Mouse (Mus musculus) heart, postnatal 25 days (tissue): Measurements from ENCODE around the gene Gcgr. TPM values are rescaled to one million over a fixed set of nuclear protein-coding genes. Genes with fewer than 3 reads are reported as not detected.
A peak's percentile ranks its signal among the peaks of the same experiment; 100 is the strongest.
"Not testable (repeated sequence)": the region's sequence is repeated elsewhere in the genome, so short reads cannot be mapped to it uniquely, and the experiment has no call there.

ENCODE experiments used
- DNase-seq: peaks from one replicate; pipeline ENCODE4 v3.0.0; 2022; ENCODE audit warnings: low spot score
- intact Hi-C: fragments of 180-260 bp; cut with DNase I; formaldehyde crosslinking; loops from one replicate; pipeline ENCODE4 v1.15.1; 2025
- total RNA-seq, 2 experiments: library from RNA; stranded (reverse); gene quantifications; 2 replicates each; pipeline ENCODE4 v1.2.3; 2021

Gene Gcgr
- total RNA-seq, 2 experiments from 2014 or later: 1.3 to 1.5 TPM

- DNase-seq, intact Hi-C loops: not testable (repeated sequence)
Measured at GRCm38 (mm10) chr11:120558843-120559242, 28.3 kb downstream of the Gcgr start.

DNA sequence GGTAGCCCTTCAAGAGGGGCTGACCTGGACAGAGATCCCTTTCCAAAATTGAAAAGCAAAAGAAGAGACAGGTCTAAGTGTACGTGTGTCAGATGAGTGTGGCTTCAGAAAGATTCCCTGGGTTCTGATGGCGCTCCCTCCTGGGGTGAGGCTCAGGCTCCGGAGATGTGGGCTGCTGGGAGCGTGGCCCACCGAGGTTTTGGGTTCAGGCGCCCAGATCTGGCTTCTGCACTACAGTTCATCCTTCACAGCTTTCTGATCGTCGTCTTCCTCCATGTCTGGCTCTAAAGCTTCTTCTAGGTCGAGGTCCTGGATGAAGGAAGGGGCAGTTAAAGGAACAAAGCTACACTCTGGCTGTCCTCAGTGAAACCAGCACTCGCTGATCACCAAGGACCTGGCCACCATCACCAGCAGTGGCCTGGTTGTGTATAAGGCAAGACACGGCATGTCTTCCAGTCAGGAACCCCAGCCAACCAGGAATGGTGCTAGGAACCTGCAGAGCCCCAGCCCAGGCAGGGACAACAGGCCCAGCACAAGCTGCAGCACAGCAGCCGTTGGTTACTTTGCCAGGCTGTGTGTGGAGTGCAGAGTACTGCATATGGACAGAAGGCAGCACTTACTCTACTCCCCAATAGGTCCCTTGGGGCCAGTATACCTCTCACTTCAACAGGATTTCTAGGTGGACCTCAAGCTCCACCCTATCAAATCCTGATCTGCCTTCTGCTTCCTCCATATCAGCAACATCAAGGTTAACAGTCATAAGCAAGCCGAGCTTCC, 30.6 kb downstream of the Gcgr start:
- intact Hi-C loops: no loop called here
- no peak for DNase-seq

DNA sequence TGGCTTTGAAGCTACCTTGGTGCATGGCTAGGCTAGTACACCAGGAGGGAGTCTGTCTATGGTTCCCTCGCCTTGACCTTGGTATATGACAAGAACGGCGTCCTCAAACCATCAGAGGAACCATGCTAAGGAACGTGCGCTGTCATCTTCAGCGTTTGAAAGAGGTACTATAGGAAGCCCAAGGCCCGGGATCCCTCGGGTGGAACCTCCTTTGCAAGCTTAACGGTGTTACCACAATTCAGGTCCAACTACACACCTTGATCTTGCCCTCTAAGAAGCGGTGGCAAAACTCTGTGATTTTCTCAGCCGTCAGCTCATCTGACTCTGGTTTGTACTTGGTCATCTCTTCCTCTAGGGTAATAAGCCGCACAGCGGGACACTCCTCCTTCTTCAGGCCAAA, 32.5 kb downstream of the Gcgr start:
- DNase-seq: no peak
- intact Hi-C loops: no loop called here

DNA sequence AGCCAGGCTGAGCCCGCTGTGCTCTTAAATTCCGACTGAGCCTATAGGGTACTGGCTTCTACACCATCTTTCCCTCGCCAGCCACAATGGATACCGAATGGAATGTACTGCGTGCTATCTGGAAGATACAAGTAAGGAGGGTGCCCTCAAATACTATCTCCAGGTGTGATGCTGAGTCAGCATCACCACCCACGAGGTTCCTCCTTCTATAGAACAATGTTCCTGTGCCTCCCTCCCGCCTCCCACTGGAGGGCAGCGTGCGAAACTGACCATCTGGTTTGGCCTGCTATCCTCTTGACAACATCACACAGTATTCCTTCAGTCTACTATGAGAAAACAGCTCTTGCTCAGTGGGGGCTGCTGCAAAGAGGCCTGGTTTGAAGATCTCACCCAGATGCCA, 34.6 kb downstream of the Gcgr start:
- intact Hi-C loops: no loop called here

DNA sequence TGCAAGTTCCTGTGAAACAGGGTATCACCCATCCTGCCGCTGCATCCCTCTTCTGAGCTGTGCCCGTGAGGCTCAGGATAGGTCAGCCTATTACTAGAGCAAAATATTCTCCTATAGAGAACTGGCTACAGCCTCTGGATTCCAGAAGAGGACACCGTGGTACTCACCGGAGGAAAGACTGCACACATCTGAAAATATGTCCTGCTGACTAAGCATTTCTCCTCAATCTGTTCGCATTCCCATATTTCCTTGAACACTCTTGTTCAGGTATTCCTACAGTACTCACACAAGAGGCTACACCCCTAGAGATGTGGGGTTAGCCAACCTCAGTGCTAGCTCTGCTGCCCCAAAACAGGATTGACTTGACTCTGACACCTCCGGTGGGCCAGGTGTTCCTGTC, 37.8 kb downstream of the Gcgr start:
- intact Hi-C loops: no loop called here
- no peak for DNase-seq

More for the DNA sequence above, 34.6 kb downstream of the Gcgr start:
- no peak for DNase-seq

GRCm38 (mm10) chr11:120571122-120571521, 40.6 kb downstream of the Gcgr start:
- intact Hi-C loops: no loop called here
- no peak for DNase-seq

DNA sequence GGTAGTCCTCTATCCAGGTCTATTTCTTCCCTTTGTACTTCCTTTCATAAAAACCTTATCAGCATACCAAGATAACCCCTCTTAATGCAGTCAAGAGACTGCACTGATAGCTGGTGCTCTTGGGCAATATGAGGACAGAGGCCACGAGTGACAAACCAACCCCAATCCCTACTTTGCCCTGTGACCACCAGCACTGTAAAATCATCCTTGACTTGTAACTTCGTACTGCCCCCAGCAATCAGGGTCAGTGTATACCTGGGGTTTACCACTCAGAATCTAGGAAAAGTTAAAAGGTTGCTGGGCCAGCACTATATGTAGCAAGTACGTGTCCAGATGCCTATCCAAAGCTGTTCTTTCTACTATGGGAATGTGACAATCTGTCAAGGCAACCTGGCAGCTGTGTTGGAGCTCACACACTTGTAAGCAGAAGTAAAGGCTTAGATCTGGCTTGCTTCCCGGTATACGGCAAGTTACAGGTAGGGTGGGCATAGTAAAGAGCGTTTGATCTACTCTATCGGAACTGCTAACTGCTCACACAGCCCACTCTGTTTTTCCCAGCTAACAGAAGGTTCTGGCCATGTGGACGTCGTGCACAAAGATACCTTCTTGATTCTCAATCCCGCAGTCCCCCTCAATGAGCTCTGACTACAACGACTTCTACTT, 41.4 kb downstream of the Gcgr start:
- DNase-seq: no peak
- intact Hi-C loops: loop anchor here (1.0 kb wide), 1 partner anchor 23 kb away; the partner anchor contains the start of gene Mcrip1

- intact Hi-C loops: loop anchor here (1.0 kb wide), 1 partner anchor 23 kb away; the partner anchor contains the start of gene Mcrip1
- no peak for DNase-seq
Measured at GRCm38 (mm10) chr11:120572417-120572751, 41.9 kb downstream of the Gcgr start.

DNA sequence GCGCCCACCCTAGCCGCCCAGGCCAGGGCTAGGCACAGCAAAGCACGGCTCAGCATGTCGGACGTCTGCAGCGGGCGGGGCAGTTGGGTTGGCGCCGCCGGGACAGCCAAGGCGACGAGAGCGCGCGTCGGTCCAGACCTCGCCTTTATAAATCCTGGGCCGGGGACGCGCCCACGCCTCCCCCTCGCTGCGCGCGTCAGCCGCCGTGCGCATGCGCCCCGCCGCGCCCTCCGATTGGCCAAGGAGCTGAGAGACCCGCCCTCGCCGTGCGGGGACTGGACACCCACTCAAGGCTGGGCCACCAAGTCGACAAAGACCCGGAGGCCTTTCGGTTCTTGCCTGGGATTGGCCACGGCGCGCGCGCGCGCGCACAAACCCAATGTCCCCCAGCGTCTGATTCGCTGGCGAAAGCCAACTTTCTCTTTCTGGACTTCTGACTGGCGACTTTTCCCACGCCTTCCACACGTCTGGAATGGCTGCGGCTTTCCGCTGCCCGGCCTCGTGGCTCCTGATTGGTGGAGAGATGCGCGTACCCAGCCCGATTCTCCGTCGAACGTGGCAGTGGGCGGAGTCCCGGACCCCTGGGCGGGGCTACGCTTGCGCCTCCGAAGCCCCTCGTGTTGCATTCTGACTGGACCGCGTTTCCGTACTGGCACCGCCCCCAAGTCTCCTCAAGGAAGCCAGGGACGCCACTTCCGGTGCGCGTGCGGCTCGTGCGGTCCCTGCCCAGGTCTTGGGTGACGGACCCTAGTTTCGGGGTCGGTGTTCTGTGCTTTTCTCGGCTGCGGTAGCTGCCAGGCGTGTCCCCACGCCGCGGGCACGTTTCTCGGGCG, 42.5 kb downstream of the Gcgr start, which contains the start of gene P4hb:
Gene P4hb (minus strand): TSS at position 502 of the 833 bp plus-strand sequence.
- DNase-seq: peak; percentile 100
- intact Hi-C loops: loop anchor here (1.0 kb wide), 1 partner anchor 24 kb away; the partner anchor contains the start of gene Mcrip1

- intact Hi-C loops: no loop called here
- DNase-seq: no peak
Measured at GRCm38 (mm10) chr11:120573585-120574277, 43.2 kb downstream of the Gcgr start.

DNA sequence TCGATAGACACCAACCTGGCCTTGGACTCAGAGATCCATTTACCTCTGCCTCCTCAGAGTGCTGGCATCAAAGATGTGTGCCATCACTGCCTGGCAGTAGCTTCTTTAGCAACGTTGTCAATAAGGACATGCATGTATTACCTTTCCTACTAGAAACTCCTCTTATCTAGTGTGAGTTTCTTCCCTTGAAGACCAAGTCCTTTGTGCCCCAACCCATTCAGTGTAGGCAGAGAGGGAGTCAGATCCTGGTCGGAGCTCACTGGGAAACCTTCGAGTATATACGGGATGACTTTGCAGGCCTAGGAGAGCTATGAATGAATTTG, 43.7 kb downstream of the Gcgr start:
- intact Hi-C loops: no loop called here

GRCm38 (mm10) chr11:120575046-120575445, 44.5 kb downstream of the Gcgr start:
- intact Hi-C loops: no loop called here
- DNase-seq: no peak

More for the DNA sequence above, 43.7 kb downstream of the Gcgr start:
- DNase-seq: no peak

- no peak for DNase-seq
- intact Hi-C loops: loop anchor here (2.0 kb wide), 1 partner anchor 59 kb away; no protein-coding TSS in a partner anchor
Measured at GRCm38 (mm10) chr11:120575940-120576339, 45.4 kb downstream of the Gcgr start.

DNA sequence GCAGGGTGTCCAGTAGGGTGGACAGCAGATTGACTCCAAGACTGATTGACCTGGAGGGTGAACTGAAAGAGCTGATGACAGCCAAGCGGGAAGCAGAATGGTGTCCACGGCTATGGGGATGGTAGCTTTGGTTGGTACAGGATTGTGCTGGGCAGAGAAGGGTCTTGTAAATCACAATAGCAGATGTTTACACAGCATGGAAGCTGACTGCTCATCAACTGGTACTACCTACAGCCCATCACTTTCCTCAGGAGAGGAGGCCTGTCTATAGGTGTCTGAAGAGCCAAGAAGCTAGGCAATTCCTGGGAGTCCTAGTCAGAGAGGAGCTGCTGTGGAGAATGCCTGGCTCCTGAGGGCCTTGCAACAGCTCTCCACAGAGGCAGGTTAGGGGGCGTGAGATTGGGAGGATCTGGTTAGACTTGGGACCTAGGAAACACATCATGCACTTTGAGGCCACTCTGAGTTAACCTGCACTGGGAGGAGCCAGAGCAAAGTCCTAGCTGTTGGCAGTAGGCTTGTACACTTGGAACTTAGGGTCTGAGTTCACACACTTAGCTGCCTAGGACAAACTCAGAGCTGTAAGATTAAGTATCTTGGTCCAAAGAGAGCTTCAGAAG, 46.0 kb downstream of the Gcgr start:
- no peak for DNase-seq
- intact Hi-C loops: loop anchor here (2.0 kb wide), 1 partner anchor 60 kb away; no protein-coding TSS in a partner anchor

DNA sequence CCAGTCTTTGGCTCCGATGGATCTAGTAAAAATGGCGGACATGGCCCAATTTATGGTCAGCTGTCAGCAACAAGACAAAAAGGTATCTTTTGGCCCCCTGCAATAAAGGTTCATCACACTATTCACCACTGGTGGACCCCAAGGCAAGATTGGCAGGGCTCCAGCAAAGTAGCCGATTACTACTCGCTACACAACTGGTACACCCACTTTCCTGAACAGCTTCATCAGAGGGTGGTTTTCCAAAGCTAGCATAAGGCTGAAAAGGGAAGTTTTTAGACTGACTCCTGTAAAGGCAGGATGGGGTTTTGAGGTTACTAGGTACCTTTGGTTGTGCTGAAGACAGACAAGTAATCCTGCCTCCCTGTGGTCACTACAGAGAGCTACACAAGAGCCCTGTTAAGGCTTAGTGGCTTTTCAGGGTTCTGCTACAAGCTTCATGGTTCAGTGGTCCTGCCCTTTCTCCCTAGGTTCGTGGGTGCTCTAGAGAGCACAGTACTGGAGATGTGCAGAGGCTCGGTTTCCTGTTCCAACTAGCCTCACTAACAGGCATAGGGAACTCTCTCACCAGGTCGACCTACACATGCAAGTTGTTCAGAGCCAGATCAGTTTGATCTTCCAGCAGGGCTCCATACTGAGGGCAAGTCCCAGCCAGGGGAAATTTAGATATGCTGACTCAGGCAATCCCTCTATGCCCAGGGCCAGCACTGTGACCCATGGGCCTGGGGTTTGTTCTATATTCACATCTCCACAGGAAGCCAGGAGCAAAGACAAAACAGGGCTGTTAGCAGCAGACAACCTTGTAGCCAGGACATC, 46.9 kb downstream of the Gcgr start:
- no peak for DNase-seq

GRCm38 (mm10) chr11:120578024-120578693, 47.7 kb downstream of the Gcgr start:
- no peak for DNase-seq
- intact Hi-C loops: loop anchor here (2.0 kb wide), 1 partner anchor 35 kb away; no protein-coding TSS in a partner anchor

More for the DNA sequence above, 46.9 kb downstream of the Gcgr start:
- intact Hi-C loops: loop anchor here (2.0 kb wide), 2 partner anchors 35 to 61 kb away; no protein-coding TSS in a partner anchor

- intact Hi-C loops: loop anchor here (1.0 to 2.0 kb wide), 2 partner anchors 34 to 134 kb away; no protein-coding TSS in a partner anchor
- DNase-seq: no peak
Measured at GRCm38 (mm10) chr11:120578694-120579243, 48.3 kb downstream of the Gcgr start.
